Mouse (Mus musculus) left cerebral cortex, adult 2 months (tissue): ENCODE data around the gene Pusl1. TPM values are rescaled to one million over a fixed set of nuclear protein-coding genes. Genes with fewer than 3 reads are reported as not detected.

Source experiments
- DNase-seq, 2 experiments: peaks; one replicate each; pipeline ENCODE4 v3.0.0; 2021 to 2022; ENCODE audit warnings: low spot score in 2 of 2, mixed read lengths in 1 of 2; ENCODE audit errors: extremely low spot score in 1 of 2
- H3K27ac ChIP-seq: fragments of 200-600 bp; 2 replicates; pipeline ENCODE4 v1.8.1; 2022
- H3K4me3 ChIP-seq: fragments of 200-600 bp; 2 replicates; pipeline ENCODE4 v1.8.1; 2022
- CTCF ChIP-seq: fragments of 200-600 bp; IDR thresholded peaks from 2 replicates; pipeline ENCODE4 v1.8.1; 2022; ENCODE audit warnings: antibody characterized with exemption, mild to moderate bottlenecking, moderate library complexity
- intact Hi-C: fragments of 180-260 bp; cut with DNase I; formaldehyde crosslinking; loops from one replicate; pipeline ENCODE4 v1.15.1; 2025
- total RNA-seq, 2 experiments: library from RNA; stranded (reverse); gene quantifications; 2 replicates each; pipeline ENCODE4 v1.2.3; 2021

Pusl1 gene
- total RNA-seq, 2 experiments from 2014 or later = 55.0 to 61.2 TPM

DNA sequence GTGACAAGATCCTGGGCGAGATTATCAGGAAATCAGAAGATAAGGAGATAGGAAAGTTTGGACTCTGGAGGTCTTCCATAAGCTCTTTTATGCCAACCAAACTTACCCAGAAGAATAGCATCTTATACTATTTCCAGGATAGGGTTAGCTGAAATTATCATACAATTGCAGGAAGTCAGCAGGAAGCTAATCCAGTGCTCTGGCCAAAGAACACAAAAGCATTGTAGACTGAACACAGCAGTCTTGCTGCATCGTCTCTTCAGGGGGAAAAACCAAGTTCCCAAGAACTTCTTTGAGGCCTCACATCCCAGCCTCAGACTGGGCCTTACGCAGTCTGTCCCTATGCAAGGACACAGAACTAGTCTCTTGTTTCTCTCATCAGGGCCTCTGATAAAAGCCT, 8.0 kb downstream of the Pusl1 start:
- Histone ChIP-seq H3K27ac (no peak overlapping the region), H3K4me3 (no peak overlapping the region)
- no peak for TF ChIP-seq CTCF
- DNase-seq = no peak
- intact Hi-C loops = no loop called here

DNA sequence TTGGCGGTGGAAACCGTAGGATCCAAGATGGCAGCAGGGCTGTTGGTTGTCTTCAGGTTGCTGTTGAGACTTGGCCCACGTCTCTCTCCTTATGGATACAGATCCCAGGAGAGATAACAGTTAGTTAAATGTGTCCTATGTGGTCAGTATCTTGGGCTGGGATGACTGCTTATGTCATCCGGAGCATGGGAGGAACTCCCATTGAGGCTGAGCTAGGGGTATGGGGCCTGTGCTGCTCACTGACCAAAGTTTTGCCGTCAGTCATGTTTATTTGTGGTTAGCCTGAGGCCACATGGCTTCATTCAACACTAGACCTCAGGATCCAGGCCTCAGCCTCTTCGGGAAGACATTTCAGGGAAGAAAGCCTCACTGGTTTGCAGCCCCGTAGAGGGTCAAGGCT, 20.2 kb downstream of the Pusl1 start:
- H3K27ac ChIP-seq = no peak overlapping the region
- H3K4me3 ChIP-seq = no peak overlapping the region
- DNase-seq = no peak
- TF ChIP-seq CTCF = no peak
- intact Hi-C loops = no loop called here

- peak within 1 kb of the TSS; percentile 86 for H3K27ac ChIP-seq
- peak within 1 kb of the TSS; percentile 89 for H3K4me3 ChIP-seq
- peak; percentile 25 for TF ChIP-seq CTCF
- DNase-seq = peak; percentile 96 to 97
- intact Hi-C loops = loop anchor here (2.0 kb wide), 2 partner anchors 21 to 73 kb away; partner anchors contain the start of genes Acap3, Pusl1 and Ube2j2
These were observed 22.1 kb downstream of the Pusl1 start, which contains the start of the genes Cptp and Ints11 for GRCm38 (mm10) chr4:155869317-155870033. TSS of gene Cptp (minus strand) at chr4:155869440. TSS of gene Ints11 (plus strand) at chr4:155869546.

- peak in 1 of 2 experiments; percentile 14 for DNase-seq
- intact Hi-C loops = loop anchor here (2.0 kb wide), 2 partner anchors 22 to 74 kb away; partner anchors contain the start of genes Acap3, Pusl1 and Ube2j2
- Histone ChIP-seq H3K4me3 (peak overlapping the region; percentile 89), H3K27ac (peak overlapping the region; percentile 77)
- no peak for TF ChIP-seq CTCF
These were observed 22.8 kb downstream of the Pusl1 start for GRCm38 (mm10) chr4:155868614-155869298.

DNA sequence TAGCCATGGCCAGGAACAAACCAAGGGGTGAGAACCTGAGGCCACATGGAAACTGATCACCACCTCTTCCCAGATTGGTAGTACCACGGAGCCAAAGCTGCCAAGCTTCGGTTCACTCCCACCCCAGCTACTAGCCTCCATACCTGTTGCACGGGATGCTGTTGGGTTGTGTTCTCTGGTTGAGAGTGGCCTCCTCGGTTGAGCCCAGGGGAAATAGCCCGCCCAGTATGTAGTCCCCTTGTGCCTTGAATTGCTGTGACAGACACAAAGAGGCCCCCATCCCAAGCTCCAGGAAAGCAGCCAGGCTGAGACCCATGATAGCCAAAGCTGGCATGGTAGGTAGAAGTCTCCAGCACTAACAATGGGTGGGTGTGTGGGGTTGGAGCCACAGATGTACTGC, 28.6 kb downstream of the Pusl1 start, which contains the start of gene Tas1r3:
Gene Tas1r3, minus strand, starts transcription at position 362 of the 400 bp plus-strand sequence.
- peak in 1 of 2 experiments; percentile 11 for DNase-seq
- intact Hi-C loops = no loop called here
- Histone ChIP-seq H3K4me3 (no peak within 1 kb of the TSS), H3K27ac (no peak within 1 kb of the TSS)
- TF ChIP-seq CTCF = no peak

DNA sequence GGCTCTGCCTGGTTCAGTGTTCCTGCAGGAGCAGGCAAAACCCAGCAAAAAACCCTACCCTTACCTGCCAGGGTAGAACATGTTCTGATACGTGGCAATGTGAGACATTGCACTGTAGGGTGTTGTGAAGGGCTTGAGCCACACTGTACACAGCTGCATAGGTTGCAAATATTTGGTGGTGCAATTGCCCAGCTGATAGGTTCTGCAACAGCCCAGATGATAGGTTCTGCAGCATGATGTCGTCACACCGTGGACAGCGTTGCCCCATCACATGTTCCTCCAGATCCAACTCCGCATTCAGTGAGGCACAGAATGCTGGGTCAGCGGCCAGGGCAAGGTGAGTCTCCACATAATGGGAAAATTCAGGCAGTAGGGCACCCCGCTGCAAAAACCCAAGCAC, 29.8 kb downstream of the Pusl1 start:
- peak in 1 of 2 experiments; percentile 13 for DNase-seq
- intact Hi-C loops = no loop called here
- no peak overlapping the region for H3K4me3 ChIP-seq
- H3K27ac ChIP-seq = no peak overlapping the region
- TF ChIP-seq CTCF = no peak

DNA sequence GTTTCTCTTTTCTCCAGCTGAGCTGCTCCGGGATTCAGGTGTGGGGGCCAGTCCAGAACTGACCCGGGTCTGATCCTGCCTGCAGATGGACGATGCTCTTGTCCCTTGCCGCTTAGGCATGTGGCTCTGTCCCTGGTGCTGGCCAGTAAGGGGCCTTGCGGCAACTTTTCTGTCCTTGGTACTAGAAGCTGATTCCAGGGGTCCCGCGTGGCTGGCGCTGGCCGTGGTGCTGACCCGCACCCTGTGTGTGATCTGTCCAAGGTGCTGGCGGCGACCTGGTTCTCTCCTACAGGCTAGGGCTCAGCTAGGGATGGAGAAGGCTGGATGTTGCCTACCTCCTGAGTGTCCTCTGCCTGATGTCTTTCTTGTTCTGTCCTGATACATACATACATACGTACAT, 32.3 kb downstream of the Pusl1 start:
- intact Hi-C loops = no loop called here
- Histone ChIP-seq H3K27ac (no peak overlapping the region), H3K4me3 (no peak overlapping the region)
- TF ChIP-seq CTCF = no peak
- DNase-seq = peak in 1 of 2 experiments; percentile 15

GRCm38 (mm10) chr4:155856881-155857280, 34.7 kb downstream of the Pusl1 start:
- TF ChIP-seq CTCF = no peak
- DNase-seq = no peak

DNA sequence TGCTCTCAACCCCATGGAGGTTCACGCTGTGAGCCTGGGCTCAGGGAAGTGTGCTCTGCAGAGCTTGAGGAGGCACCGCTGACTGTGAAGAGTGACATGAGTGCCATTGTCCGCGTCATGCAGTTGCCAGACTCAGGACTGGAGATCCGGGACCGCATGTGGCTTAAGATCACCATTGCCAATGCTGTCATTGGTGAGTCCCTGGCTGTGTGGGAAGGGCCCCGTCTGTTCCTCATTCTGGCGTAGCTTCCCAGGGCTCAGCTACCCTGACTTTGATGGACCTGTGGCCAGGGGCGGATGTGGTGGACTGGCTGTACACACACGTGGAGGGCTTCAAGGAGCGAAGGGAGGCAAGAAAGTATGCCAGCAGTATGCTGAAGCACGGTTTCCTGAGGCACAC, 35.5 kb downstream of the Pusl1 start:
- intact Hi-C loops = no loop called here
- H3K4me3 ChIP-seq = no peak overlapping the region
- no peak for DNase-seq
- no peak overlapping the region for H3K27ac ChIP-seq
- no peak for TF ChIP-seq CTCF

More at GRCm38 (mm10) chr4:155856881-155857280, 34.7 kb downstream of the Pusl1 start:
- H3K27ac ChIP-seq = no peak overlapping the region
- intact Hi-C loops = no loop called here
- no peak overlapping the region for H3K4me3 ChIP-seq

DNA sequence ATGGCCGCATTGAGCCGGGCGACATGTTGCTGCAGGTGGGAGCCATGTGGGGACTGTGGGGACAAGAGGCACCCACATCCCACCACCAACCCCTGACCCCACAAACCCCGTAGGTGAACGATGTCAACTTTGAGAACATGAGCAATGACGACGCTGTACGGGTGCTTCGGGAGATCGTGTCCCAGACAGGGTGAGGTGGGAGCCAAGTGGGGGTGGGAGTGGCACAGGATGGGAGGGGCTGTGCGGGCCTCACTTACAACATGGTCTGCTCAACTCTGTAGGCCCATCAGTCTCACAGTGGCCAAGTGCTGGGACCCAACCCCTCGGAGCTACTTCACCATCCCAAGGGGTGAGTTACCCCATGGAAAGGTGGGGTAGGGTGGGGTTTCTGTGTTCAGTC, 36.6 kb downstream of the Pusl1 start:
- TF ChIP-seq CTCF = no peak
- intact Hi-C loops = no loop called here
- no peak overlapping the region for H3K4me3 ChIP-seq
- no peak for DNase-seq
- H3K27ac ChIP-seq = no peak overlapping the region

DNA sequence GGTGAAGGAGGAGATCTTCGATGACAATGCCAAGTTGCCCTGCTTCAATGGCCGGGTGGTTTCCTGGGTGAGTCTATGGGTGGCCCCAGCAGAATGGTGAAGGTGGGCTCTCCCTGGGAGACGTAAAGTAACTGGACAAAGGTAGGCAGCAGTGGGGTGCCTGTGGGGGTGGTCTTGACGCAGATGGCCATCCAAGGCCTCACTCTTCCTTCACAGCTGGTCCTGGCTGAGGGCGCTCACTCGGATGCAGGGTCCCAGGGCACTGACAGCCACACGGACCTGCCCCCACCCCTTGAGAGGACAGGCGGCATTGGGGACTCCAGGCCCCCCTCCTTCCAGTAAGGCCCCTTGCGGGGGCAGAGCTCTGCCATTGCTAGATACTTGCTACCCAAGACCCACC, 38.2 kb downstream of the Pusl1 start:
- no peak for TF ChIP-seq CTCF
- Histone ChIP-seq H3K4me3 (no peak overlapping the region), H3K27ac (no peak overlapping the region)
- DNase-seq = no peak
- intact Hi-C loops = no loop called here

DNA sequence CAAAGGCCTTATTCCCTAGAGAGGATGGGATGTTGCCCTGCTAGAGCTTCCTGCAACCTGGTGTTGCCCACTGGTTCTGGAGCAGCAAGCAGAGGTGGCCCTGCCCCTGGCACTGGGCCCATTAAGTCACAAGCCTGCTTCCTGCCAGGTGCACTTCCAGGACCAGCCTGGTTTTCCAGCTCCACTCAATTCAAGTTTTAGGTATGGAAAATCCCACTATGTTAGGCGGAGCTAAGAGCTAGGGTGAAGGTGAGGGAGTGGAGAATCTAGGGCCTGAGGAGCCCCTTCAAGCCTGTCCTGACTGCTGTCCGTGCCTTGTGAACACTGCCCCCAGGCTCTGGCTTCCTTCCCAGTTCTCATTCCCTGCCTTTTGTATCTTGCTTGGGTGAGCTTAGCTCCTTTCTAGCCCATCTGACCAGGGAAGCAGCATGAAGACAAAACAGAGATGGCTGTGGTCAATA, 39.6 kb downstream of the Pusl1 start:
- intact Hi-C loops = no loop called here
- no peak for DNase-seq
- no peak overlapping the region for H3K4me3 ChIP-seq
- H3K27ac ChIP-seq = no peak overlapping the region
- no peak for TF ChIP-seq CTCF
